Mouse (Mus musculus) limb, embryonic 14.5 days (tissue): Measurements from ENCODE around the gene Tmem72. TPM values are rescaled to one million over a fixed set of nuclear protein-coding genes. Genes with fewer than 3 reads are reported as not detected.

Experiments
- ATAC-seq: fragments of 200-750 bp; cut with Nextera tagmentation; 2 replicates; pipeline ENCODE4 v1.8.0; 2017; ENCODE audit warnings: low read depth, moderate number of reproducible peaks, moderate TSS enrichment; ENCODE audit not compliant: low FRiP score
- DNase-seq: peaks from one replicate; pipeline ENCODE4 v3.0.0-alpha.2; 2015; ENCODE audit warnings: low spot score
- H3K27ac ChIP-seq: fragments of 300-500 bp; sonication (generic); replicated peaks from 2 replicates; pipeline ENCODE4 v1.5.1; 2014; ENCODE audit warnings: low read depth, mild to moderate bottlenecking, low read length, moderate library complexity, mixed read lengths
- H3K27me3 ChIP-seq: fragments of 300-500 bp; sonication (generic); 2 replicates; pipeline ENCODE4 v1.6.1; 2014; ENCODE audit warnings: low read length, mixed read lengths; ENCODE audit not compliant: control insufficient read depth, insufficient read depth
- H3K36me3 ChIP-seq: fragments of 300-500 bp; sonication (generic); 2 replicates; pipeline ENCODE4 v1.6.1; 2014; ENCODE audit warnings: mild to moderate bottlenecking, low read length, moderate library complexity, mixed read lengths; ENCODE audit not compliant: control insufficient read depth, insufficient read depth
- H3K4me1 ChIP-seq: fragments of 300-500 bp; sonication (generic); 2 replicates; pipeline ENCODE4 v1.6.1; 2014; ENCODE audit warnings: antibody characterized with exemption, low read length, mixed read lengths; ENCODE audit not compliant: control insufficient read depth, insufficient read depth
- H3K4me2 ChIP-seq: fragments of 300-500 bp; sonication (generic); replicated peaks from 2 replicates; pipeline ENCODE4 v1.6.1; 2014; ENCODE audit warnings: low read depth, mild to moderate bottlenecking, low read length, moderate library complexity; ENCODE audit not compliant: severe bottlenecking
- H3K4me3 ChIP-seq: fragments of 300-500 bp; sonication (generic); replicated peaks from 2 replicates; pipeline ENCODE4 v1.5.1; 2014; ENCODE audit warnings: low read length
- H3K9ac ChIP-seq: fragments of 300-500 bp; sonication (generic); 2 replicates; pipeline ENCODE4 v1.6.1; 2014; ENCODE audit warnings: mild to moderate bottlenecking, low read depth, low read length, moderate library complexity; ENCODE audit not compliant: severe bottlenecking
- H3K9me3 ChIP-seq: fragments of 300-500 bp; sonication (generic); 2 replicates; pipeline ENCODE4 v1.6.1; 2016; ENCODE audit warnings: low read length; ENCODE audit not compliant: control insufficient read depth
- POLR2A ChIP-seq: fragments of 200-500 bp; IDR thresholded peaks from 2 replicates; pipeline ENCODE4 v1.8.0; 2012; ENCODE audit warnings: inconsistent platforms, mild to moderate bottlenecking, moderate library complexity, borderline replicate concordance; ENCODE audit not compliant: insufficient read depth, insufficient read length; ENCODE audit errors: extremely low read depth
- WGBS: fragments of 180-500 bp; shearing (Covaris S2); extraction: QIAGEN DNeasy Blood & Tissue Kit; methylation state at CpG from one replicate; pipeline ENCODE4 v1.1.7; 2014; 5-methylcytosine and 5-hydroxymethylcytosine counted together
- polyA plus RNA-seq, 2 experiments: library from polyadenylated mRNA; depleted of rRNA in 1 of 2; stranded (reverse) in 1 of 2; unstranded in 1 of 2; fragments of >200 nt; fragmentation: Nextera tagmentation in 1 of 2; extraction: Ambion mirVana in 1 of 2; gene quantifications; 2 replicates each; pipeline versions ENCODE4 v1.2.1 to v1.2.3; 2012 to 2014

The Tmem72 gene
- polyA plus RNA-seq, 2 experiments = 0.03 to 0.08 TPM

DNA sequence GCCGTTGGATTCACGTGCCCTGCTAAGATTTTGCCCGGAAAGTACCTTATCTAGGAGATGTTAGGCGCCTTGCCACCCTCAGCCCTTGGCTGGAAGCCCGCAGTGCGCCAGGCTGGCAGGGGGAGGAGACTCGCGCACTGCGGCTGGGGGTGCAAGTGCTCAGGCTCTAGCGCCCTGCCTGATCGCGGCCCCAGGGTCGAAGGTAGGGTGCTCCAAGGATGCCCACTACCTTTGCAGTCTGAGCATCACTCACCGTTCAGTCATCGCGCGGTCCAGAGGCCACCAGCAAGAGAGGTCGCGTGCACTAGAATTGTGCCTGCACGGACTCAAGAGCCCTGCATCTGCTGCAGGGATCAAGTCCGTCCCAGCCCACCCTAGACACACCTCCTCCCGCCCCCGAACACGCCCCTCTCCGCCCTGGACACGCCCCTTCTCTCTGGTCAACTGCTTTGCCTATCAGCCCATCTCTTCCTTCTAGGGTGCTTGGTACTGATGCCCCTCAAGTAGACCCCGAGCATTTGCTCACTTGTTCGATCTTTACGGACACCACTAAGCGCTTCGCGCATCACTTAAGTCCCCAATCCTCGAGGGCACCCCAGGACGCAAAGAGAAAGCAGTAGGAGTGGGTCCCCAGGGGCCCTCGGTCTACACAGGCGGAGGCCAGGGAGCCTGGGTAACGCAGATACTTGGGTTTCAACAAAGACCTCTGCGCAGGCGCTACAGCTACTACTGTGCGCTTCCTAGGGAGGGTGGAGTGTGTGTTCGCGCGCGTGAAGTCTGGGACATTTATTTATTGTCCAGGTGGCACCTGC lies 43.0 kb downstream of the Tmem72 start, which contains the start of gene Rassf4:
Rassf4 (minus strand) TSS at position 482 of the 812 bp plus-strand sequence.
- TF ChIP-seq POLR2A = no peak
- DNase-seq (peak; percentile 74), ATAC-seq (peak; percentile 83)
- Histone ChIP-seq H3K4me2 (peak within 1 kb of the TSS; percentile 98), H3K27ac (no peak within 1 kb of the TSS), H3K27me3 (no peaks in the 10 kb centered on the region), H3K36me3 (no peaks in the 10 kb centered on the region), H3K4me3 (peak within 1 kb of the TSS; percentile 50), H3K9ac (peak within 1 kb of the TSS; percentile 47), H3K4me1 (peaks cover 6% of the 10 kb centered on the region; the same call in 1 of the 2 replicates), H3K9me3 (no peaks in the 10 kb centered on the region)
- under 1% methylated on average over 40 of the region's 44 CpGs for WGBS

- H3K4me3 ChIP-seq = no peak overlapping the region
- H3K9ac ChIP-seq = no peak overlapping the region
- no peak overlapping the region for H3K27ac ChIP-seq
- DNase-seq (no peak), ATAC-seq (no peak)
- no peaks in the 10 kb centered on the region for H3K36me3 ChIP-seq
- no peaks in the 10 kb centered on the region for H3K27me3 ChIP-seq
- no peak for TF ChIP-seq POLR2A
- H3K4me1 ChIP-seq = peaks cover 6% of the 10 kb centered on the region; the same call in 1 of the 2 replicates
- no peaks in the 10 kb centered on the region for H3K9me3 ChIP-seq
- 85% methylated on average over 5 of the region's 5 CpGs for WGBS
- no peak overlapping the region for H3K4me2 ChIP-seq
Observed at GRCm38 (mm10) chr6:116672349-116672748, 44.4 kb downstream of the Tmem72 start.

- no peak overlapping the region for H3K4me2 ChIP-seq
- ATAC-seq (no peak), DNase-seq (no peak)
- WGBS = 78% methylated on average over 4 of the region's 4 CpGs
- no peak overlapping the region for H3K9ac ChIP-seq
- H3K27me3 ChIP-seq = no peaks in the 10 kb centered on the region
- no peaks in the 10 kb centered on the region for H3K9me3 ChIP-seq
- peaks cover 6% of the 10 kb centered on the region; the same call in 1 of the 2 replicates for H3K4me1 ChIP-seq
- H3K27ac ChIP-seq = no peak overlapping the region
- H3K4me3 ChIP-seq = no peak overlapping the region
- H3K36me3 ChIP-seq = no peaks in the 10 kb centered on the region
- TF ChIP-seq POLR2A = no peak
Observed at GRCm38 (mm10) chr6:116671768-116672167, 44.9 kb downstream of the Tmem72 start.

GRCm38 (mm10) chr6:116671031-116671430 lies 45.7 kb downstream of the Tmem72 start:
- ATAC-seq = peak; percentile 73
- WGBS = 14% methylated on average over 5 of the region's 5 CpGs
- H3K4me3 ChIP-seq = no peak overlapping the region
- no peaks in the 10 kb centered on the region for H3K9me3 ChIP-seq
- H3K9ac ChIP-seq = no peak overlapping the region
- H3K4me2 ChIP-seq = no peak overlapping the region
- DNase-seq = peak; percentile 63
- no peak overlapping the region for H3K27ac ChIP-seq
- no peak for TF ChIP-seq POLR2A
- no peaks in the 10 kb centered on the region for H3K36me3 ChIP-seq
- peaks cover 6% of the 10 kb centered on the region; the same call in 1 of the 2 replicates for H3K4me1 ChIP-seq
- H3K27me3 ChIP-seq = no peaks in the 10 kb centered on the region

GRCm38 (mm10) chr6:116670144-116670543 lies 46.6 kb downstream of the Tmem72 start:
- Histone ChIP-seq H3K36me3 (no peaks in the 10 kb centered on the region), H3K4me3 (no peak overlapping the region), H3K4me2 (no peak overlapping the region), H3K9me3 (no peaks in the 10 kb centered on the region), H3K27ac (no peak overlapping the region), H3K4me1 (peaks cover 6% of the 10 kb centered on the region; the same call in 1 of the 2 replicates), H3K27me3 (no peaks in the 10 kb centered on the region), H3K9ac (no peak overlapping the region)
- TF ChIP-seq POLR2A = no peak
- WGBS = 47% methylated on average over 6 of the region's 6 CpGs
- ATAC-seq (no peak), DNase-seq (no peak)
